Comparison of ENCODE assay signal across 8 mouse cellular contexts in the genomic region with DNA sequence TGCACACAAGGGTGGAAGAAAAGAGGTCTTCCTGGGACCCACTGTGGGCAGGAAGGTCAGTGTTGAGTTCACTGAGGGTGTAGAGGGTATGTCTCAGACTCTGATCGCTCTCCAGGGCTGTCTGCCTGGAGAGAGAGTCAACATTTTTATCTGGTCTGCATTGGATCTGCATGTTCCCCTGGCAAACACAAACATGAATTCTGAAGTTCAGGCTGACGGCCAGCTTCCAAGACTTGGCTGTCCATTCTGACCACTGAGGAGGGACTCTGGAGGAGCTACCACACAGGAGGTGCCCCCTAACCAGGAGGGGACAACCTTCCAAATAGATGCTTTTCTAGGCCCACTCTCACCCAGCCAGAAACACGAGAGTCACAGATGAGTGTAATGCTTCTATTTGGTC. TPM values are rescaled to one million over a fixed set of nuclear protein-coding genes. Genes with fewer than 3 reads are reported as not detected.
DNase-seq lines count a peak whose midpoint lies in the region; ATAC-seq and TF ChIP-seq lines count a peak whose summit lies in the region.

No protein-coding gene starts in this region.

- DNase-seq in kidney, postnatal 0 days (ENCODE audit: low spot score) = no peak
- DNase-seq in kidney, adult 8-10 months = no peak
- DNase-seq in cerebellum, postnatal 14 days = peak; percentile 30 to 38
- DNase-seq in liver, embryonic 13.5 days = no peak
- no peak for DNase-seq in spleen, postnatal 36 days (ENCODE audit: low spot score in 2 of 2)
- DNase-seq in layer of hippocampus, postnatal 25 days (ENCODE audit: extremely low spot score in 1 of 2, low spot score in 1 of 2) = no peak

- peaks cover 20% of the 10 kb centered on the region for H3K4me1 ChIP-seq in kidney, postnatal 0 days (replicated peaks; ENCODE audit: insufficient read depth, low read length)
- peaks cover 64% of the 10 kb centered on the region for H3K4me1 ChIP-seq in heart, embryonic 13.5 days
- H3K4me1 ChIP-seq in liver, embryonic 13.5 days (replicated peaks) = peaks cover 64% of the 10 kb centered on the region
- H3K4me1 ChIP-seq in stomach, embryonic 15.5 days = peaks cover 38% of the 10 kb centered on the region

- peak overlapping the region; percentile 97 for H3K4me3 ChIP-seq in kidney, postnatal 0 days (replicated peaks; ENCODE audit: low read depth, low read length)
- peak overlapping the region; percentile 99 for H3K4me3 ChIP-seq in heart, embryonic 13.5 days
- H3K4me3 ChIP-seq in liver, embryonic 13.5 days (replicated peaks) = peak overlapping the region; percentile 96
- H3K4me3 ChIP-seq in stomach, embryonic 15.5 days (replicated peaks) = peak overlapping the region; percentile 100

- peak overlapping the region; percentile 99 for H3K9ac ChIP-seq in kidney, postnatal 0 days (ENCODE audit: low read depth, low read length)
- H3K9ac ChIP-seq in heart, embryonic 13.5 days = peak overlapping the region; percentile 100
- peak overlapping the region; percentile 98 for H3K9ac ChIP-seq in liver, embryonic 13.5 days
- H3K9ac ChIP-seq in stomach, embryonic 15.5 days = peak overlapping the region; percentile 30; the same call in 1 of the 2 replicates

- H3K36me3 ChIP-seq in kidney, postnatal 0 days (ENCODE audit: insufficient read depth, low read length) = no peaks in the 10 kb centered on the region
- H3K36me3 ChIP-seq in heart, embryonic 13.5 days = peaks cover 8% of the 10 kb centered on the region
- H3K36me3 ChIP-seq in liver, embryonic 13.5 days = peaks cover 7% of the 10 kb centered on the region
- H3K36me3 ChIP-seq in stomach, embryonic 15.5 days = no peaks in the 10 kb centered on the region

- no peaks in the 10 kb centered on the region for H3K9me3 ChIP-seq in kidney, postnatal 0 days (replicated peaks; ENCODE audit: low read length)
- H3K9me3 ChIP-seq in heart, embryonic 13.5 days = no peaks in the 10 kb centered on the region
- H3K9me3 ChIP-seq in liver, embryonic 13.5 days (replicated peaks) = no peaks in the 10 kb centered on the region
- H3K9me3 ChIP-seq in stomach, embryonic 15.5 days = no peaks in the 10 kb centered on the region

- ATAC-seq in kidney, postnatal 0 days (replicated peaks; ENCODE audit: low FRiP score, low read depth) = no peak
- ATAC-seq in heart, embryonic 13.5 days (ENCODE audit: extremely low read depth, insufficient number of reproducible peaks, low FRiP score, low TSS enrichment) = no peak
- peak; percentile 3; the same call in 1 of the 2 replicates for ATAC-seq in liver, embryonic 13.5 days (ENCODE audit: low read depth)
- ATAC-seq in stomach, embryonic 15.5 days (ENCODE audit: insufficient read depth, low FRiP score, low read depth) = no peak

- no peak for TF ChIP-seq CTCF in kidney, postnatal 0 days (IDR thresholded peaks at IDR 0.05; ENCODE audit: low read depth)

- no peaks in the 10 kb centered on the region for H3K27me3 ChIP-seq in kidney, postnatal 0 days (ENCODE audit: insufficient read depth, low read length)
- no peaks in the 10 kb centered on the region for H3K27me3 ChIP-seq in heart, embryonic 13.5 days (replicated peaks)
- no peaks in the 10 kb centered on the region for H3K27me3 ChIP-seq in liver, embryonic 13.5 days
- H3K27me3 ChIP-seq in stomach, embryonic 15.5 days (replicated peaks) = no peaks in the 10 kb centered on the region

- H3K4me2 ChIP-seq in kidney, postnatal 0 days (ENCODE audit: low read length) = peak overlapping the region; percentile 68
- peak overlapping the region; percentile 96 for H3K4me2 ChIP-seq in heart, embryonic 13.5 days
- peak overlapping the region; percentile 85 for H3K4me2 ChIP-seq in liver, embryonic 13.5 days
- H3K4me2 ChIP-seq in stomach, embryonic 15.5 days = peak overlapping the region; percentile 87

- WGBS in kidney, postnatal 0 days = 60% methylated on average over 3 of the region's 3 CpGs
- WGBS in heart, embryonic 13.5 days = 56% methylated on average over 3 of the region's 3 CpGs
- 48% methylated on average over 3 of the region's 3 CpGs for WGBS in liver, embryonic 13.5 days (ENCODE audit: insufficient replicate concordance)
- 64% methylated on average over 3 of the region's 3 CpGs for WGBS in stomach, embryonic 15.5 days

- peak overlapping the region; percentile 96 for H3K27ac ChIP-seq in kidney, postnatal 0 days
- H3K27ac ChIP-seq in heart, embryonic 13.5 days (replicated peaks) = peak overlapping the region; percentile 98
- peak overlapping the region; percentile 94 for H3K27ac ChIP-seq in liver, embryonic 13.5 days
- peak overlapping the region; percentile 95 for H3K27ac ChIP-seq in stomach, embryonic 15.5 days

RNA-seq across cellular contexts. Expression of a gene that starts 0.7 kb away (rescaled TPM):
- 102 and 106 TPM in 2 replicates for polyA plus RNA-seq in kidney, postnatal 0 days (2015; fragmentation: Nextera tagmentation; extraction: Ambion mirVana)
- 71.4 and 71.5 TPM in 2 replicates for polyA plus RNA-seq in heart, embryonic 13.5 days (2015; fragmentation: Nextera tagmentation; extraction: Ambion mirVana)
- 36.8 and 46.3 TPM in 2 replicates for polyA plus RNA-seq in liver, embryonic 13.5 days (2015; fragmentation: Nextera tagmentation; extraction: Ambion mirVana)
- 110 and 119 TPM in 2 replicates for polyA plus RNA-seq in stomach, embryonic 15.5 days (2015; fragmentation: Nextera tagmentation; extraction: Ambion mirVana)
- total RNA-seq in layer of hippocampus, postnatal 25 days (2021) = 100 to 1,000 TPM; 127 to 128 TPM

RNA-seq across cellular contexts. Expression of a gene that starts 43.5 kb away (rescaled TPM):
- 10.0 and 10.2 TPM in 2 replicates for polyA plus RNA-seq in kidney, postnatal 0 days (2015; fragmentation: Nextera tagmentation; extraction: Ambion mirVana)
- polyA plus RNA-seq in heart, embryonic 13.5 days (2015; fragmentation: Nextera tagmentation; extraction: Ambion mirVana) = 224 and 258 TPM in 2 replicates
- polyA plus RNA-seq in liver, embryonic 13.5 days (2015; fragmentation: Nextera tagmentation; extraction: Ambion mirVana) = 71.4 and 81.7 TPM in 2 replicates
- polyA plus RNA-seq in stomach, embryonic 15.5 days (2015; fragmentation: Nextera tagmentation; extraction: Ambion mirVana) = 57.7 and 60.4 TPM in 2 replicates
- total RNA-seq in layer of hippocampus, postnatal 25 days (2021) = 1 to 10 TPM; 2.0 to 2.2 TPM

RNA-seq across cellular contexts. Expression of a gene that starts 47.4 kb away (rescaled TPM):
- polyA plus RNA-seq in kidney, postnatal 0 days (2015; fragmentation: Nextera tagmentation; extraction: Ambion mirVana) = 0.16 and 0.23 TPM in 2 replicates
- polyA plus RNA-seq in heart, embryonic 13.5 days (2015; fragmentation: Nextera tagmentation; extraction: Ambion mirVana) = 0.22 and 0.29 TPM in 2 replicates
- 0.39 and 0.53 TPM in 2 replicates for polyA plus RNA-seq in liver, embryonic 13.5 days (2015; fragmentation: Nextera tagmentation; extraction: Ambion mirVana)
- 2.6 and 3.3 TPM in 2 replicates for polyA plus RNA-seq in stomach, embryonic 15.5 days (2015; fragmentation: Nextera tagmentation; extraction: Ambion mirVana)
- total RNA-seq in layer of hippocampus, postnatal 25 days (2021) = not detected

RNA-seq across cellular contexts. Expression of a gene that starts 59.1 kb away (rescaled TPM):
- polyA plus RNA-seq in kidney, postnatal 0 days (2015; fragmentation: Nextera tagmentation; extraction: Ambion mirVana) = 5.5 and 5.7 TPM in 2 replicates
- polyA plus RNA-seq in heart, embryonic 13.5 days (2015; fragmentation: Nextera tagmentation; extraction: Ambion mirVana) = 3.1 and 3.7 TPM in 2 replicates
- polyA plus RNA-seq in liver, embryonic 13.5 days (2015; fragmentation: Nextera tagmentation; extraction: Ambion mirVana) = 1.8 TPM in 2 replicates
- 4.5 and 5.6 TPM in 2 replicates for polyA plus RNA-seq in stomach, embryonic 15.5 days (2015; fragmentation: Nextera tagmentation; extraction: Ambion mirVana)
- 1 to 10 TPM; 4.8 to 8.0 TPM for total RNA-seq in layer of hippocampus, postnatal 25 days (2021)

Comparison
In these comparisons a context has a peak if more than half of its experiments do, and no peak if none do; other contexts are left out.
1. DNase-seq: peak in cerebellum, postnatal 14 days (2 of 2); none in kidney, postnatal 0 days (single experiment), kidney, adult 8-10 months (0 of 2), liver, embryonic 13.5 days (single experiment), spleen, postnatal 36 days (0 of 2) and layer of hippocampus, postnatal 25 days (0 of 2).
2. H3K9ac ChIP-seq: peak in every context shown above with its lines; median percentile 100 in heart, embryonic 13.5 days; 99 in kidney, postnatal 0 days; 98 in liver, embryonic 13.5 days; 30 in stomach, embryonic 15.5 days.
3. Peak in every context shown above with its lines, with median percentiles within 50 percentile points of each other: H3K27ac ChIP-seq, H3K4me2 ChIP-seq and H3K4me3 ChIP-seq.